Mouse (Mus musculus) intestine, postnatal 0 days (tissue): ENCODE measurements around the gene Cenpa. TPM values are rescaled to one million over a fixed set of nuclear protein-coding genes. Genes with fewer than 3 reads are reported as not detected.

Experiments used
- ATAC-seq: fragments of 200-750 bp; cut with Nextera tagmentation; 2 replicates; pipeline ENCODE4 v1.8.0; 2017; ENCODE audit warnings: mild to moderate bottlenecking, moderate TSS enrichment, moderate library complexity
- H3K27ac ChIP-seq: fragments of 300-500 bp; sonication (generic); 2 replicates; pipeline ENCODE4 v1.5.1; 2014; ENCODE audit warnings: mild to moderate bottlenecking, low read depth, low read length, moderate library complexity
- H3K27me3 ChIP-seq: fragments of 300-500 bp; sonication (generic); replicated peaks from 2 replicates; pipeline ENCODE4 v1.6.1; 2014; ENCODE audit warnings: low read length, mixed read lengths; ENCODE audit not compliant: control insufficient read depth, insufficient read depth
- H3K36me3 ChIP-seq: fragments of 300-500 bp; sonication (generic); 2 replicates; pipeline ENCODE4 v1.6.1; 2014; ENCODE audit warnings: mild to moderate bottlenecking, moderate library complexity; ENCODE audit not compliant: control insufficient read depth, insufficient read depth
- H3K4me1 ChIP-seq: fragments of 300-500 bp; sonication (generic); replicated peaks from 2 replicates; pipeline ENCODE4 v1.6.1; 2014; ENCODE audit warnings: antibody characterized with exemption, low read length, mixed read lengths; ENCODE audit not compliant: control insufficient read depth, insufficient read depth
- H3K4me2 ChIP-seq: fragments of 300-500 bp; sonication (generic); replicated peaks from 2 replicates; pipeline ENCODE4 v1.6.1; 2014; ENCODE audit warnings: low read depth, mild to moderate bottlenecking, moderate library complexity
- H3K4me3 ChIP-seq: fragments of 300-500 bp; sonication (generic); 2 replicates; pipeline ENCODE4 v1.5.1; 2014; ENCODE audit warnings: low read depth, low read length
- H3K9ac ChIP-seq: fragments of 300-500 bp; sonication (generic); 2 replicates; pipeline ENCODE4 v1.6.1; 2014; ENCODE audit warnings: mild to moderate bottlenecking, low read depth, low read length
- H3K9me3 ChIP-seq: fragments of 300-500 bp; sonication (generic); 2 replicates; pipeline ENCODE4 v1.6.1; 2016; ENCODE audit warnings: mixed run types; ENCODE audit not compliant: control insufficient read depth
- CTCF ChIP-seq: sonication (generic); IDR thresholded peaks from 2 replicates; pipeline ENCODE4 v1.5.1; 2016; ENCODE audit warnings: low read depth, mild to moderate bottlenecking, control low read depth, antibody characterized with exemption, moderate library complexity
- WGBS: fragments of 180-500 bp; shearing (Covaris S2); extraction: QIAGEN DNeasy Blood & Tissue Kit; methylation state at CpG from one replicate; pipeline ENCODE4 v1.1.7; 2014; 5-methylcytosine and 5-hydroxymethylcytosine counted together
- polyA plus RNA-seq: library from polyadenylated mRNA; unstranded; fragments of >200 nt; fragmentation: Nextera tagmentation; extraction: Ambion mirVana; gene quantifications from 2 replicates; pipeline ENCODE4 v1.2.1, GENCODE M21; 2015

Cenpa gene
- polyA plus RNA-seq, 1 experiment from 2014 or later: 79.2 TPM

- Histone ChIP-seq H3K4me2 (peak overlapping the region; percentile 82), H3K4me1 (peaks cover 8% of the 10 kb centered on the region; the same call in 1 of the 2 replicates), H3K36me3 (no peaks in the 10 kb centered on the region), H3K9ac (peak overlapping the region; percentile 26; the same call in 1 of the 2 replicates), H3K27ac (no peak overlapping the region), H3K9me3 (no peaks in the 10 kb centered on the region), H3K4me3 (peak overlapping the region; percentile 49), H3K27me3 (peaks cover 52% of the 10 kb centered on the region)
- 0 out of 2 replicates have a peak, but pooled peaks have one; percentile 10 for ATAC-seq
- TF ChIP-seq CTCF: no peak
- under 1% methylated on average over 14 of the region's 14 CpGs for WGBS
Observed at GRCm38 (mm10) chr5:30712002-30712390, 45.4 kb downstream of the Cenpa start.

DNA sequence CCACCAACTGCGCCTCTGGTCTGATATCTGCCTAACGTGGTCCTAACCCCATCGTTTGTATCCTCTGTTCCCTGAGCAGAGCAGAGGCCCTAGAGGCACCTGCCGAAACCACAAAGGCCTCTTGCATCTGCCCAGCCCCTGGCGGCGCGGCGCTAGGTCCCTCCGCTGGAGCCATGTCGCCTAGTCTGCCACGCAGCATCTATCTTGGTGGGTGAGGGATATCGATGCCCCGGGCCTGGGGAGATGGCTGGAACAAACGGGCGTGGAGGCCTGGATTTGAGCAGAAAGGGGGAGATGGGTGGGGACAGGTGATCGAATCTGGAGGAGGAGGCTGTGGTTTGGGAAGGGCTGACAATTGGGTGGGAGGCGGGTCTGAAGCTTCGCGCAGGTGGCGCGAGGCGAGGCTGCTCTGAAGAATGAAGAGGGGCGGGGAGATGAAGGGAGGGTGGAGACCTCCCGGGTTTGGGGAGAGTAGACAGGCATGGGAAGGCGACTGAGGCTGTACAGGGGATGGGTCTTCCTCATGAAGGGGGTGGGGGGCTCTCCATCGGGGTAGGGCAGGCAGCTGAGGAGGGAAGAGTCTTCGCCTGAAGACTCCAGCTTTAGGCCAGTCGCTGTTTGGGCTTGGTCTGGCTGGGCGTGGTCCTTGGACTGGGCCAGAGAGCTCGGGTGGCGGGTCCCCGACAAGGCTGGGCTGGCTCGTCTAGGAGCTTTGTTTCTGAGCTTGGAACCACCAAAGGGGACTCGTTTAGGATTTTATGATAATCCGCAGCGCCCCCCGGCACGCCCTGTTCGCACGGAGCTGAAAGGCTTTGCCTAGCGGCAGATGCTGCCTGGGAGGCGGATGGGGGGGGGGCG lies 46.1 kb downstream of the Cenpa start:
- no peak for ATAC-seq
- Histone ChIP-seq H3K4me1 (peaks cover 8% of the 10 kb centered on the region; the same call in 1 of the 2 replicates), H3K36me3 (no peaks in the 10 kb centered on the region), H3K9me3 (no peaks in the 10 kb centered on the region), H3K4me2 (peak overlapping the region; percentile 82), H3K4me3 (peak overlapping the region; percentile 49), H3K27ac (no peak overlapping the region), H3K27me3 (peaks cover 52% of the 10 kb centered on the region), H3K9ac (no peak overlapping the region)
- under 1% methylated on average over 43 of the region's 43 CpGs for WGBS
- TF ChIP-seq CTCF: 0 out of 2 replicates have a peak, but pooled peaks have one; percentile 2

DNA sequence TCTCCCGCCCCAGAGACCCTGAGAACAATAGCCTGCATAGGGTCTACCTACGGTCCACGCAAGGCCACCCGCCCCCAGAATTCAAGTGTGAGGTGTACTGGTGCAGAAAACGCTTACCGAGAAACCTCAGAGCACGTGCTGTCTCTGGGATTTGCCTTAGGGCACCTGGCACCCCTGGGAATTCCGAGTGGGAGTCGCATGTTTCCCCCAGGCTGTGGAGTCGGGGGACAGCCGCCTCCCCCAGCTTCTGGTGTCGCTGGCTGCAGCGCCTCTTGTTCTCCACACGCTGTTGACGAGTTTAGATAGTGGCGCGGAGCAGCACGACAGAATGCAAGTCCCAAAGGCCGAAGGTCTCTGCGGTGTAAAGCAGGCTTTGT lies 46.7 kb downstream of the Cenpa start:
- peaks cover 52% of the 10 kb centered on the region for H3K27me3 ChIP-seq
- H3K36me3 ChIP-seq: no peaks in the 10 kb centered on the region
- H3K27ac ChIP-seq: no peak overlapping the region
- peak overlapping the region; percentile 49 for H3K4me3 ChIP-seq
- 2% methylated on average over 20 of the region's 20 CpGs for WGBS
- H3K9me3 ChIP-seq: no peaks in the 10 kb centered on the region
- H3K4me2 ChIP-seq: peak overlapping the region; percentile 82
- H3K9ac ChIP-seq: no peak overlapping the region
- peaks cover 8% of the 10 kb centered on the region; the same call in 1 of the 2 replicates for H3K4me1 ChIP-seq
- no peak for ATAC-seq
- TF ChIP-seq CTCF: no peak

- WGBS: 18% methylated on average over 11 of the region's 11 CpGs
- peak overlapping the region; percentile 49 for H3K4me3 ChIP-seq
- H3K27ac ChIP-seq: no peak overlapping the region
- no peaks in the 10 kb centered on the region for H3K36me3 ChIP-seq
- ATAC-seq: no peak
- peak overlapping the region; percentile 82 for H3K4me2 ChIP-seq
- H3K4me1 ChIP-seq: peaks cover 8% of the 10 kb centered on the region; the same call in 1 of the 2 replicates
- TF ChIP-seq CTCF: no peak
- peaks cover 52% of the 10 kb centered on the region for H3K27me3 ChIP-seq
- no peaks in the 10 kb centered on the region for H3K9me3 ChIP-seq
- no peak overlapping the region for H3K9ac ChIP-seq
Observed at GRCm38 (mm10) chr5:30713691-30714090, 47.1 kb downstream of the Cenpa start.

DNA sequence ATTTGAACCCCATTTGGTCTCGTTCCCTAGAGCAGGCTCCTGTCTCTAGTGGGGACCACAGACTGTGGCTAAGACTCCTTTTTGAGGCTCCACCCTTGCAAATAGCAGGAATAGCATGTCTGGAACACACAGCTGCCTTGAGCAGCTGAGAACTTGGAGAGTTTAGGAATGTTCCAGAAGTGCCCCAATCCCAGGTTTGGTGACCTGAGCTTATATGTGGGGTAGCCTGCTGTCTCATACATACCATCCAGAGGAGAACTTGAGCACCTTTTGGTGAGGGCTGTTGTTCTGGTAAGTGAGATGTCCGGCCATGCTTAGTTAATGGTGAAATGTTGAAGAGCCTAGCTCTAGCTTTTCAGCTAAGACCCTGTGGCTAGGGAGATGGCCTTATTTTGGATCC lies 49.7 kb downstream of the Cenpa start:
- no peak overlapping the region for H3K9ac ChIP-seq
- no peaks in the 10 kb centered on the region for H3K36me3 ChIP-seq
- no peaks in the 10 kb centered on the region for H3K9me3 ChIP-seq
- peaks cover 41% of the 10 kb centered on the region for H3K27me3 ChIP-seq
- ATAC-seq: no peak
- H3K4me2 ChIP-seq: no peak overlapping the region
- WGBS: 83% methylated on average over 2 of the region's 2 CpGs
- H3K27ac ChIP-seq: no peak overlapping the region
- H3K4me1 ChIP-seq: peaks cover 8% of the 10 kb centered on the region; the same call in 1 of the 2 replicates
- no peak overlapping the region for H3K4me3 ChIP-seq
- no peak for TF ChIP-seq CTCF

- Histone ChIP-seq H3K4me2 (no peak overlapping the region), H3K4me1 (0 out of 2 replicates have a peak, but pooled peaks cover 5% of the 10 kb centered on the region), H3K9me3 (no peaks in the 10 kb centered on the region), H3K9ac (no peak overlapping the region), H3K4me3 (no peak overlapping the region), H3K27ac (no peak overlapping the region), H3K36me3 (no peaks in the 10 kb centered on the region), H3K27me3 (peaks cover 29% of the 10 kb centered on the region)
- no peak for ATAC-seq
- WGBS: 82% methylated on average over 4 of the region's 4 CpGs
- no peak for TF ChIP-seq CTCF
Observed at GRCm38 (mm10) chr5:30717506-30717905, 50.9 kb downstream of the Cenpa start.
